Mouse (Mus musculus): ENCODE measurements at regions not wholly inside any gene's neighbourhood (a gene's known extent, or its start where the extent isn't known, plus 50 kb on each side); places are given as distances from the start of the nearest gene placed in this dataset.
"Not testable (repeated sequence)": the region's sequence is repeated elsewhere in the genome, so short reads cannot be mapped to it uniquely, and the experiment has no call there.

- DNase-seq (ENCODE audit: low spot score) = no peak
Observed at GRCm38 (mm10) chr13:52273502-52274246, 257.4 kb downstream of the Diras2 start.

- no peak for DNase-seq (ENCODE audit: low spot score)
Observed at GRCm38 (mm10) chr13:52275196-52275595, 255.9 kb downstream of the Diras2 start.

- no peak for DNase-seq (ENCODE audit: low spot score)
Observed at GRCm38 (mm10) chr13:52275675-52276074, 255.4 kb downstream of the Diras2 start.

DNA sequence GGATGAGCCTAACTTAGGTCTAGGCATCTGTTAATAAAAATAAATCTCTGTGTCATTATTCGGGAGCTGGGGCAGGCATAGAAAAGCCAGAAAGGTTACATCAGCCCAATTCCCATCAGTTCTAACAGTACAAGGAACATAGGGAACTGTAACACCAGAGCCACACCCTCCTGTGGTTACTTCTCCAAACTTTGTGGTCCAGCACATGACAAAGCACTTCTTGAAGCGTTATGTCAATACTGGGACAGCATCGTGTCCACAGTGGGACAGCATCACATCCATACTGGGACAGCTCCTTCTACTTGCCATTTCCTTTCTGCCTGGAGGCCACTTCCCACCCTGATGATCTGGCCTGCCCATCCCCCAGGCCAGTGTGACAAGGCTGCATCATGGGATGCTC lies 253.9 kb downstream of the Diras2 start:
- DNase-seq (ENCODE audit: low spot score) = no peak

DNA sequence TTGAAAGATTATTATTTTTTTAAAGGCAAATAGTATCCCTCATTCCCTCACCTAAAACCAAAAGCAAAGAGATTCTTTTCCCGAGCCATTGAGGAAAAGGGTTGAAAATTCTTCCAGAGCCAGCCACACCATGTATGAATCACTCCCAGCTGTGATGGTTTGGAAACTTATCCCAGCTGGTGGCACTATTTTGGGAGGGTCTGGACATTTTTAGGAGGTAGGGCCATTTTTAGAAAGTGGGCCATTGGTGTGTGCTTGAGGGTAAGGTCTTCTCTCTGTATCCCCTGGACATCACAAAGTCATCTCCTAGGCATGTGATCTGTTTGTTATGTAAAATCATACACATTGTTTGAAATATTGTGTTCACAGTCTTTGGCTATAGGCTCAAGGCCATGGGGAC lies 252.2 kb downstream of the Diras2 start:
- no peak for DNase-seq (ENCODE audit: low spot score)

DNA sequence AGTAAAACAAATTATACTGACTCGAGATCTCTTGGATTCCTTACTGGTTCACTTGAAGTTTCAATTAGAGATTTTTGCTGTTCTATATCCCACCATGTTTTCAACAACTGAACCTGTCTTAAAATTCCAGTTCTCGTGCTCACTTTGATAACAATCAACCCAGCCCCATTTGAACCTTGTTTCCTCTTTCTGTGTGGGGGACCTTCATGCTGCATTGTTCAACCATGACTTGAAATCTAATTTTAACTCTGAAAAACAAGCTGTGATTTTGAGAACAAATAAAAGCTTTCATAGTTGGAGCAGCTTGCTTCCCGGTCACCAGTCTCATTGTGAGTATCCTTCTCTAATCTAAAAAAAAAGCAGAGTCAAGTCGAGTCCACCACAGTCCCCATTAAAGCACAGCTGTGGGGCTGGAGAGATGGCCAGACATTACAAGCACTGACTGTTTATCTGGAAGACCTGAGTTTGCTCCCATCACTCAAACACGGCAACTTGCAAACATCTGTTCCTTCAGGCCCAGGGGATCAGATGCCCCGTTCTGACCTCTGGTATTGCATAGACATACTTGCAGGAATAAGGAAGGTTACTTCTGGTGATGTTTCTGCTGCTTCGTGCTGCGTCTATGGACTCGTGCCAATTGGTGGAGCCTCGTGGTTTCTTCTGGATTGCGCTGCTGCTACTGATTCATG lies 251.7 kb downstream of the Diras2 start:
- no peak for DNase-seq (ENCODE audit: low spot score)

DNA sequence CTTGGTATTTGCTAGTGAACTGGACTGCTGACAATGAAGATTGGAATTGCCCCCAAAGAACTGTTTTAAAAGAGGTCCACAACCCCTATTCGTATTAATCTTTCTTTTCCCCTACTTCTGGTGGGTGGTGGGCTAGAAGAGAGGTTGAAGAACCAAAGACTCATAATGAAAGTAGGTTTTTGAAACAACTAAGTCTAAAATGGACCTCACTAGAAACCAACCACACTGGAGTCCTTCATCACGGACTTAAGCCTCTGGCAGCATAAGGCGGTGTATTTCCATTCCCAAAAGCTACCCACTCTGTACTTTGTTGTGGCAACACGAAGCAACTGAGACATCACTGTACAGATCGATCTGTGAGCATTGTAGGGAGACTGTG lies 251.1 kb downstream of the Diras2 start:
- DNase-seq (ENCODE audit: low spot score) = no peak

DNA sequence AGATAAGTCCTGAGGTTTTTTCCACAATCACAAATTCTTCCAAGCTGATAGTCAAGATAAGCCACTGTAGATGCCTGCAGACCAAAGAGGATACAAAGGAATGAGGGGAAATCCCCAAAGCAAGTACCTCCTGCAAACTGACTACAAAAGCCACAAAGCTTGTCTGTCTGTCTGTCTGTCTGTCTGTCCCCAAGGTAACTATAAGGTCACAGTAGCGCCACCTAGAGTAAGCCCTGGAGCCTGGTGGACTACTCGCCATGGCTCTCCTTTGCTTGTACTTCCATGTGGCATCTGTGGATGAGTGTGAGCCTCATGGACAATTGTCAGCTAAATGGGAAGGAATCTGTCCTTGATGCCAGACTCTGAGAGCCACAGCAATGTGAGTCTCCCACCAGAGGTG lies 249.8 kb downstream of the Diras2 start:
- no peak for DNase-seq (ENCODE audit: low spot score)

DNA sequence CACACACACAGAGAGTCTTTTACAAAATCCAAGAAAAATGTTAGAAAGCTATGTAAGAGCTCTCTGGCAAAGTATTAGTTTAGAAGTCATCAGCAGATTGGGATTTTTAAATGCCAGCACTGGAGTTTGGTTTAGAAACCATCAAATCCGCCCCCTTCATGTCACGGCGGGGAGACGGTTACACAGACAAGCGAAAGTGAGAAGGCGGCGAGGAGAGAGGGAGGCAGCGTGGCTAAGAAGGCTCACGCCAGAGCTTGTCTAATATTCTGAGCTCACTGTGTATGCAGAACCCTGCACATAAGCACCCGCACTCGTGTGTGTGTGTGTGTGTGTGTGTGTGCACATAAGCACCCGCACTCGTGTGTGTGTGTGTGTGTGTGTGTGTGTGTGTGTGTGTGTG lies 248.6 kb downstream of the Diras2 start:
- DNase-seq (ENCODE audit: low spot score) = no peak

DNA sequence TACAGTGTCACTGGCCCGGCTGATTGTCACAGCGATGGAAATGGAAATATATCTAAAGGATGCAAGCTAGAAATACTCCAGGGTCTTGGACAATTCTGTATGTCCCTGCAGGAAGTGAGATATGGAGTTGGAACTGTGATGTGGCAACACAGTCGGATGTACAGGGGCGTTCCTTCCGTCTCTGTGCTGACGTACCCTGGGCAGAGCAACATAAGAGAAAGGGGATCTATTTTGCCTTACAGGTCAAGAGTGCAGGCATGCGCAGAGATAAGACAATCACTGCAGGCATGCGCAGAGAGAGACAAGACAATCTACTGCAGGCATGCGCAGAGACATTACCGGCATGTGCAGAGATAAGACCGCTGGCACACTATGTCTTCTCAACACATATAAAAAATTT lies 247.6 kb downstream of the Diras2 start:
- DNase-seq (ENCODE audit: low spot score) = no peak

GRCm38 (mm10) chr13:52284026-52284801 lies 246.9 kb downstream of the Diras2 start:
- DNase-seq (ENCODE audit: low spot score) = no peak

DNA sequence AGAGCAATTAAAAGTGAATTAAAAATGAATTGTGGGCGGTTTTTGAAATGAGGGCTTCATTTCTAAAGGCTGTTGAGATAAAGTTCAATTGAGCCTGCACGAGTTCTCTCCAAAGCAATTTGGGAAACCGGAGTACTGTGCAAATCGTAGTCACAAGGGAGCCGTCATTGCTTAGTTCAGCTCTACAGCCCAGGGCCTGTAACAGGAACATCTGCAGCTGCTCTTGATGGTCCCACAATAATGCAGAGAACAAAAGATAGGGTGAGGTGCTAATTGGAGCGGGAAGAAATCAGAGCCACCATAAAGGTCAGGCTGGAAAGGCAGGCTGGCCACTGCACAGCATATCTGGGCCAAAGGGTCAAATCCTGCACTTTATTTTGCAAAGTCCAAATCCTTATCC lies 242.7 kb downstream of the Diras2 start:
- no peak for DNase-seq (ENCODE audit: low spot score)

GRCm38 (mm10) chr13:52295847-52296246 lies 235.2 kb downstream of the Diras2 start:
- no peak for DNase-seq (ENCODE audit: low spot score)

DNA sequence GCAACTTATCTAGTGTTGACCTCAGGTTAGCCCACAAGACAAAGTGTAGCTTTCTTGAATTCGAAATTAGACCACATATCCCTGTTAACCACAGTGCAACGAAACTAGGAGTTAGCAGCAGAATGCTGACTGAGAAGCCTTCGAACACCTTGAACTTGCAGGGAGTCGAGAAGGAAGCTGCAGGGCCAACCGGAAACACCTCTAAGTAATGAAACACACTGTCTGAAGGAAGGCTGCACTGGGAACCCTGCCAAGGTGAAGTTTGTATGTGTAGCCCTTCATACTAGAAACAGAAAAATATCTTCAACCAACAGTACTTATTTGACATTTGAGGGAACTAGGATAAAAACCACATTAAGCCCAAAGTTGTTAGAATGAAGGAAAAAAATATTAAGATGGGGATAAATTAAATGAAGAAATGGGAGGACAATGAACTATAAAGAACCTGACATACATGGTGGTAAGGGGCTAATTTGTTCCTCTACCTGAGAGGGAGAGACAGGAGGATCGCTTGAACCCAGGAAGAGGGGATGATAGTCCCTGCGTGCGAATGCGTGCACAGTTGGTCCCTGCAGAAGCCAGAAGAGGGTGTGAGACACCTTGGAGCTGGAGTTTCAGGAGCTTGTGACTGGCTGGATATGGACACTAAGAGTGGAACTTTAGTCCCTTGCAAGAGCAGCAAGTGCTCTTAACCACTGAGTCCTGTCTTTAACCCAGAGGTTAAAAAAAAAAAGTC lies 234.4 kb downstream of the Diras2 start:
- no peak for DNase-seq (ENCODE audit: low spot score)

DNA sequence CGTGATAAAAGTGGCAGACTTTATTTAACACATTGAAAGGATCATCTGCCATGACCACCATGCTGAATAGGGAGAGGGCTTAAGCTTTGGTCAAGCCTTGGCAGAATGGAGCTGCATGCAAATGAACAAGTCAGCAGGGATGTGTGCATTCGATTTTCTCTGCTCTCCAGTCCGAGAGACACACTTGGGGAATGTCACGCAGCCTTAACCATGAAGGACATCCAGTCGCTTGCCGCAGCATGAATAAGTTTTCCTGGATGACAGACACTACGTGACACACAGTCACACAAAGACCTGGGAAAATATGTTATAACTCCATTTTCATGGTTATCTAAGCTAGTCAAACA lies 233.8 kb downstream of the Diras2 start:
- no peak for DNase-seq (ENCODE audit: low spot score)

GRCm38 (mm10) chr13:52298362-52298761 lies 232.7 kb downstream of the Diras2 start:
- no peak for DNase-seq (ENCODE audit: low spot score)

DNA sequence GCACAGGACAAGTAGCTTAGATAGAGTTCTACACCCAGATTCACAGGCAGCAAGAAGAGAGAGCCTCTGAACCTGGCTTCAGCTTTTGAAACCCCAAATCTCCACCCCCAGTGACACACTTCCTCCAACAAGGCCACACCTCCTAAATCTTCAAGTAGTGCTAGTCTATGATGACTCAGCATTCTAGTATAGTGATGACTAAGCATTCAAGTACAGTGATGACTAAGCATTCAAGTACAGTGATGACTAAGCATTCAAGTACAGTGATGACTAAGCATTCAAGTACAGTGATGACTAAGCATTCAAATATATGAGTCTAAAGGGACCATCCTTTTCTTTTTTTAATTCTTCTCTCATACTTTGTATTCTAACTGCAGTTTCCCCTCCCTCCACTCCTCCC lies 225.8 kb downstream of the Diras2 start:
- DNase-seq (ENCODE audit: low spot score) = not testable (repeated sequence)

DNA sequence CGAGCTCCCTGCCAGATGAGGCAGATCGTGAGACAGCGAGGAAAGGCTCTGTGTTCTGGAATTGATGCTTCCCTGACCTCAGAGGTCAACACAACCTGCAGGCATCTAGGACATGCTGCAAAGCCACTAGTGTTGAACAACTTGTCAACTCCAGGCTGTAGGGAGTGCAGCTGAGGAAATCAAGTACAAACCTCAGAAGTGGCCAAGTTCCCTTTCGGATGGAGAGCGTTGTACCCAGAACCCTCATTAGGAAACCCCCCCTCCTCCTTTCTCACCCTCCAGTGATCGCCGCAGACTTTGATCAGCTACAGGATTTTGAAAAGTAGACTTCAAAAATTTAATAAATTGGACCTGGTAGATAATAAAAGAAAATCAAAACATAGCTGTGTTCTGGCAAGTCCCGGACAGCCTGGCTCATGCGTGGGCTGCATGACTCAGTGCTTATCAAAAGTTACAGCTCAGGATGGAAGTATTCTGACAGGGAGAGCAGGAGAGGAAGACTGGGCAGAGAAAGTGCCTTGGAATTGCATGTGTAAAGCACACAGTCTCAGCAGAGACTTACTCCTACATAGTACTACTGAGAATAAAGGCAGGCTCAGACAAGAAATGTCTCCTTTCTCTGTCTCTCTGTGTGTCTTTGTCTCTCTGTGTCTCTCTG lies 224.2 kb downstream of the Diras2 start:
- peak; percentile 4 for DNase-seq (ENCODE audit: low spot score)

GRCm38 (mm10) chr13:52310954-52311353 lies 220.1 kb downstream of the Diras2 start:
- no peak for DNase-seq (ENCODE audit: low spot score)

- no peak for DNase-seq (ENCODE audit: low spot score)
Observed at GRCm38 (mm10) chr13:52318276-52318675, 212.8 kb downstream of the Diras2 start.

DNA sequence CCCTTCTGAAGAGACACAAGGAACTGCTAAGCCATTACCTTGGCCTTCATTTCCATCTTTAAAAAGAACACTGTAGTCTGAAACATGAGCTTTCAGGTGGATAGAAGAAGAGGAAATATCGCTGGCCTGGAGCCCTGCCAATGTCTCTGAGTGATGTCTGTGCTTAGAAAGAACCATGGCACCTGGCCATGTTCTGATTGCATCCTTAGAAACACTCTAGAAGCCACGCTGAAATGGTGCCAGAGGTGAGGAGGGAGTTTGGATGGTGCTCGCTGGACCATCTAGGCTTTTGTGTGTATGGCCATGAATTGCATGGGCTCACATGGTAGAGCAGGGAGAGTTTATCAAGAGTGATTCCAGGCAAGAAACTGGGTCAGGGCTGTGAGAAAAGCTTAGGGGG lies 207.4 kb downstream of the Diras2 start:
- peak; percentile 14 for DNase-seq (ENCODE audit: low spot score)

GRCm38 (mm10) chr13:52324378-52324777 lies 206.7 kb downstream of the Diras2 start:
- not testable (repeated sequence) for DNase-seq (ENCODE audit: low spot score)

All from adipocyte (in vitro differentiated cells).